Mouse (Mus musculus): ENCODE data around the gene Sh3pxd2a.

GRCm38 (mm10) chr19:47457711-47458503 is 6.3 kb downstream of the Sh3pxd2a start:
- TF ChIP-seq CTCF (IDR thresholded peaks at IDR 0.05) = no peak
- no peak for TF ChIP-seq POLR2A (IDR thresholded peaks at IDR 0.05; ENCODE audit: insufficient read depth, low read depth, low read length)

All from heart, adult 2 months (tissue).